Mouse (Mus musculus) heart, embryonic 16.5 days (tissue): ENCODE results near the gene Relb. TPM values are rescaled to one million over a fixed set of nuclear protein-coding genes. Genes with fewer than 3 reads are reported as not detected.

Experiments used
- ATAC-seq: fragments of 200-750 bp; cut with Nextera tagmentation; replicated peaks from 2 replicates; pipeline ENCODE4 v1.8.0; 2017; ENCODE audit warnings: moderate number of reproducible peaks; ENCODE audit not compliant: insufficient read depth, low FRiP score; ENCODE audit errors: extremely low read depth
- H3K27ac ChIP-seq: fragments of 300-500 bp; sonication (generic); 2 replicates; pipeline ENCODE4 v1.5.1; 2014; ENCODE audit warnings: mild to moderate bottlenecking, low read length, control low read depth, moderate library complexity
- H3K27me3 ChIP-seq: fragments of 300-500 bp; sonication (generic); 2 replicates; pipeline ENCODE4 v1.6.1; 2014; ENCODE audit warnings: low read length, mixed read lengths; ENCODE audit not compliant: control insufficient read depth, insufficient read depth
- H3K36me3 ChIP-seq: fragments of 300-500 bp; sonication (generic); 2 replicates; pipeline ENCODE4 v1.6.1; 2014; ENCODE audit not compliant: control insufficient read depth, insufficient read depth
- H3K4me1 ChIP-seq: fragments of 300-500 bp; sonication (generic); 2 replicates; pipeline ENCODE4 v1.6.1; 2014; ENCODE audit warnings: low read length, mixed read lengths; ENCODE audit not compliant: control insufficient read depth, insufficient read depth
- H3K4me2 ChIP-seq: fragments of 300-500 bp; sonication (generic); 2 replicates; pipeline ENCODE4 v1.6.1; 2014; ENCODE audit warnings: low read depth, mild to moderate bottlenecking, control low read depth, low read length
- H3K4me3 ChIP-seq: fragments of 300-500 bp; sonication (generic); 2 replicates; pipeline ENCODE4 v1.5.1; 2014; ENCODE audit warnings: mild to moderate bottlenecking, control low read depth, low read length
- H3K9ac ChIP-seq: fragments of 300-500 bp; sonication (generic); 2 replicates; pipeline ENCODE4 v1.6.1; 2014; ENCODE audit warnings: low read length, control low read depth
- H3K9me3 ChIP-seq: fragments of 300-500 bp; sonication (generic); replicated peaks from 2 replicates; pipeline ENCODE4 v1.6.1; 2016; ENCODE audit warnings: low read length; ENCODE audit not compliant: control insufficient read depth
- WGBS: fragments of 180-500 bp; shearing (Covaris S2); extraction: QIAGEN DNeasy Blood & Tissue Kit; methylation state at CpG from one replicate; pipeline ENCODE4 v1.1.7; 2014; 5-methylcytosine and 5-hydroxymethylcytosine counted together
- polyA plus RNA-seq: library from polyadenylated mRNA; unstranded; fragments of >200 nt; fragmentation: Nextera tagmentation; extraction: Ambion mirVana; gene quantifications from 2 replicates; pipeline ENCODE4 v1.2.1, GENCODE M21; 2015

The Relb gene
- polyA plus RNA-seq, 1 experiment from 2014 or later = 12.4 TPM

GRCm38 (mm10) chr7:19565803-19566202, 63.4 kb downstream of the Relb start:
- Histone ChIP-seq H3K27ac (no peak overlapping the region), H3K9me3 (peaks cover 3% of the 10 kb centered on the region), H3K4me3 (no peak overlapping the region), H3K4me1 (peaks cover 5% of the 10 kb centered on the region), H3K4me2 (no peak overlapping the region), H3K9ac (no peak overlapping the region), H3K27me3 (no peaks in the 10 kb centered on the region), H3K36me3 (peaks cover 21% of the 10 kb centered on the region)
- ATAC-seq = no peak
- 92% methylated on average over 2 of the region's 2 CpGs for WGBS

GRCm38 (mm10) chr7:19564455-19564854, 64.8 kb downstream of the Relb start:
- no peak for ATAC-seq
- Histone ChIP-seq H3K36me3 (peaks cover 19% of the 10 kb centered on the region), H3K27ac (no peak overlapping the region), H3K27me3 (no peaks in the 10 kb centered on the region), H3K9me3 (peaks cover 3% of the 10 kb centered on the region), H3K4me2 (no peak overlapping the region), H3K4me3 (no peak overlapping the region), H3K4me1 (peaks cover 18% of the 10 kb centered on the region), H3K9ac (no peak overlapping the region)
- 86% methylated on average over 4 of the region's 4 CpGs for WGBS

- no peak for ATAC-seq
- Histone ChIP-seq H3K27ac (no peak overlapping the region), H3K27me3 (no peaks in the 10 kb centered on the region), H3K9ac (no peak overlapping the region), H3K9me3 (peaks cover 3% of the 10 kb centered on the region), H3K36me3 (peaks cover 15% of the 10 kb centered on the region), H3K4me2 (no peak overlapping the region), H3K4me1 (peaks cover 23% of the 10 kb centered on the region), H3K4me3 (no peak overlapping the region)
- WGBS = 65% methylated on average over 3 of the region's 3 CpGs
Measured at GRCm38 (mm10) chr7:19563884-19564283, 65.4 kb downstream of the Relb start.

GRCm38 (mm10) chr7:19562643-19563410, 66.4 kb downstream of the Relb start, which contains the start of gene Ppp1r37:
Ppp1r37 (minus strand) TSS chr7:19563076.
- no peak for ATAC-seq
- Histone ChIP-seq H3K4me3 (peak within 1 kb of the TSS; percentile 89), H3K27ac (peak within 1 kb of the TSS; percentile 91), H3K4me1 (peaks cover 34% of the 10 kb centered on the region), H3K27me3 (no peaks in the 10 kb centered on the region), H3K36me3 (peaks cover 15% of the 10 kb centered on the region), H3K9me3 (peaks cover 3% of the 10 kb centered on the region), H3K4me2 (peak within 1 kb of the TSS; percentile 90), H3K9ac (peak within 1 kb of the TSS; percentile 93)
- WGBS = 2% methylated on average over 19 of the region's 19 CpGs

GRCm38 (mm10) chr7:19561765-19562642, 67.2 kb downstream of the Relb start:
- ATAC-seq = peak; percentile 84
- Histone ChIP-seq H3K4me3 (peak overlapping the region; percentile 89), H3K9me3 (peaks cover 3% of the 10 kb centered on the region), H3K4me2 (peak overlapping the region; percentile 90), H3K27ac (peak overlapping the region; percentile 91), H3K36me3 (peaks cover 15% of the 10 kb centered on the region), H3K9ac (peak overlapping the region; percentile 93), H3K27me3 (no peaks in the 10 kb centered on the region), H3K4me1 (peaks cover 40% of the 10 kb centered on the region)
- under 1% methylated on average over 102 of the region's 102 CpGs for WGBS

GRCm38 (mm10) chr7:19561431-19561764, 67.8 kb downstream of the Relb start:
- Histone ChIP-seq H3K9me3 (peaks cover 3% of the 10 kb centered on the region), H3K36me3 (peaks cover 15% of the 10 kb centered on the region), H3K27me3 (no peaks in the 10 kb centered on the region), H3K4me1 (peaks cover 46% of the 10 kb centered on the region), H3K9ac (peak overlapping the region; percentile 93), H3K27ac (peak overlapping the region; percentile 91), H3K4me2 (peak overlapping the region; percentile 90), H3K4me3 (peak overlapping the region; percentile 89)
- ATAC-seq = no peak
- WGBS = under 1% methylated on average over 11 of the region's 11 CpGs

- Histone ChIP-seq H3K4me1 (peaks cover 47% of the 10 kb centered on the region), H3K4me3 (peak overlapping the region; percentile 89), H3K27me3 (no peaks in the 10 kb centered on the region), H3K27ac (peak overlapping the region; percentile 17; the same call in 1 of the 2 replicates), H3K36me3 (peaks cover 15% of the 10 kb centered on the region), H3K9ac (peak overlapping the region; percentile 93), H3K9me3 (peaks cover 3% of the 10 kb centered on the region), H3K4me2 (peak overlapping the region; percentile 90)
- WGBS = 13% methylated on average over 11 of the region's 11 CpGs
- ATAC-seq = no peak
Measured at GRCm38 (mm10) chr7:19560491-19561260, 68.6 kb downstream of the Relb start.

GRCm38 (mm10) chr7:19558965-19559364, 70.3 kb downstream of the Relb start:
- no peaks in the 10 kb centered on the region for H3K27me3 ChIP-seq
- no peak overlapping the region for H3K27ac ChIP-seq
- H3K9me3 ChIP-seq = no peaks in the 10 kb centered on the region
- H3K4me1 ChIP-seq = peaks cover 47% of the 10 kb centered on the region
- no peak for ATAC-seq
- 33% methylated on average over 2 of the region's 2 CpGs for WGBS
- H3K9ac ChIP-seq = peak overlapping the region; percentile 51; the same call in 1 of the 2 replicates
- no peak overlapping the region for H3K4me2 ChIP-seq
- no peak overlapping the region for H3K4me3 ChIP-seq
- no peaks in the 10 kb centered on the region for H3K36me3 ChIP-seq
